20 mouse cellular contexts compared by ENCODE assay signal in the genomic region with DNA sequence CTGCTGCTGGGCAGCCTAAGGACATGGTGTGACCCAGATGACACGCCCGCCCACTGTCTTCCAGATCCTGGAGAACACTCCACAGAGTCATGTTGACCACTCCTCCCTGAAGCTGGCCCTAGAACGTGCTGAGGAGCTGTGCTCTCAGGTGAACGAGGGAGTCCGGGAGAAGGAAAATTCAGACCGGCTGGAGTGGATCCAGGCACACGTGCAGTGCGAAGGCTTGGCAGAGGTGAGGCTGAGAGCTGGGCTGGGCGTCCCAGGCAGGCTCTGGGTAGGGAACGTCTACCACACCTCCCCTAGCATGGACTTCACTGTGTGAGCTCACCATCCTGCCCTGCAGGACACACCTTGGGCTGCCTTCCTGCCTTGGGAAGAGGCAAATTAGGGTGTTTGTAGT. TPM values are rescaled to one million over a fixed set of nuclear protein-coding genes. Genes with fewer than 3 reads are reported as not detected.
DNase-seq lines count a peak whose midpoint lies in the region; ATAC-seq and TF ChIP-seq lines count a peak whose summit lies in the region.
"Had no signal": no experiment of that assay in that cellular context is flagged by ENCODE, and none has a peak within 500 bp of the region (broad histone marks: within the 10 kb centered on the region; RNA-seq: fewer than 3 reads in every experiment).

No protein-coding gene starts in this region.

- H3K27me3 ChIP-seq in heart, embryonic 13.5 days (replicated peaks) = no peaks in the 10 kb centered on the region
- no peaks in the 10 kb centered on the region for H3K27me3 ChIP-seq in lung, postnatal 0 days (replicated peaks; ENCODE audit: insufficient read depth, low read length)
- H3K27me3 ChIP-seq in stomach, embryonic 16.5 days (ENCODE audit: control insufficient read depth, insufficient read depth, low read length) = no peaks in the 10 kb centered on the region
- no peaks in the 10 kb centered on the region for H3K27me3 ChIP-seq in kidney, adult 2 months (replicated peaks; ENCODE audit: control insufficient read depth, insufficient read depth, low read length)
- H3K27me3 ChIP-seq: midbrain, embryonic 15.5 days; Patski had no signal

- no peaks in the 10 kb centered on the region for H3K9me3 ChIP-seq in heart, embryonic 13.5 days
- no peaks in the 10 kb centered on the region for H3K9me3 ChIP-seq in lung, postnatal 0 days (ENCODE audit: low read length)
- H3K9me3 ChIP-seq in stomach, embryonic 16.5 days (replicated peaks; ENCODE audit: control insufficient read depth, low read length) = no peaks in the 10 kb centered on the region
- H3K9me3 ChIP-seq: hindbrain, embryonic 10.5 days; midbrain, embryonic 15.5 days had no signal

- TF ChIP-seq POLR2A in lung, adult 2 months (IDR thresholded peaks at IDR 0.05; ENCODE audit: borderline replicate concordance, extremely low read depth, low read depth, low read length) = no peak
- no peak for TF ChIP-seq POLR2A in kidney, adult 2 months (IDR thresholded peaks at IDR 0.05; ENCODE audit: low read depth, low read length)

- no peak overlapping the region for H3K4me2 ChIP-seq in heart, embryonic 13.5 days
- no peak overlapping the region for H3K4me2 ChIP-seq in lung, postnatal 0 days (replicated peaks; ENCODE audit: low read depth, low read length)
- no peak overlapping the region for H3K4me2 ChIP-seq in stomach, embryonic 16.5 days (ENCODE audit: low read depth, low read length)
- H3K4me2 ChIP-seq: midbrain, embryonic 15.5 days had no signal

- H3K4me1 ChIP-seq in heart, embryonic 13.5 days = peaks cover 3% of the 10 kb centered on the region; the same call in 1 of the 2 replicates
- H3K4me1 ChIP-seq in lung, adult 2 months (ENCODE audit: control insufficient read depth, insufficient read depth, low read length) = no peaks in the 10 kb centered on the region
- H3K4me1 ChIP-seq in lung, postnatal 0 days (ENCODE audit: insufficient read depth, low read depth, low read length) = no peaks in the 10 kb centered on the region; the same call in 1 of the 2 replicates
- no peaks in the 10 kb centered on the region for H3K4me1 ChIP-seq in stomach, embryonic 16.5 days (ENCODE audit: control insufficient read depth, insufficient read depth, low read length)
- H3K4me1 ChIP-seq in kidney, adult 2 months (ENCODE audit: control insufficient read depth, insufficient read depth, low read length) = no peaks in the 10 kb centered on the region
- H3K4me1 ChIP-seq: hindbrain, embryonic 10.5 days; midbrain, embryonic 15.5 days had no signal

- no peak for TF ChIP-seq EP300 in lung, postnatal 0 days (IDR thresholded peaks at IDR 0.05)

- no peak for DNase-seq in heart, adult 8-10 months (ENCODE audit: low spot score)
- peak; percentile 15 for DNase-seq in lung, adult 2 months
- peak; percentile 83 for DNase-seq in lung, postnatal 0 days (ENCODE audit: low spot score)
- DNase-seq in MN1 (ENCODE audit: low spot score) = no peak
- no peak for DNase-seq in kidney, adult 2 months
- DNase-seq: cerebellum, adult 11-12 months; gastrocnemius, postnatal 25 days; kidney, postnatal 4 days; layer of hippocampus, adult 9-11 months; left cerebral cortex, postnatal 4 days had no signal

- TF ChIP-seq CTCF in lung, adult 2 months (IDR thresholded peaks at IDR 0.05; ENCODE audit: insufficient read depth, low read length) = no peak
- no peak for TF ChIP-seq CTCF in lung, postnatal 0 days (IDR thresholded peaks at IDR 0.05)
- TF ChIP-seq CTCF in kidney, adult 2 months (conservative IDR thresholded peaks at IDR 0.05; ENCODE audit: insufficient read depth, insufficient read length, low read depth, low read length) = no peak

- 75% methylated on average over 10 of the region's 10 CpGs for WGBS in heart, embryonic 13.5 days
- WGBS in lung, adult 2 months = 62% methylated on average over 10 of the region's 10 CpGs
- WGBS in lung, postnatal 0 days = 59% methylated on average over 10 of the region's 10 CpGs
- WGBS in stomach, embryonic 16.5 days = 83% methylated on average over 10 of the region's 10 CpGs
- WGBS in kidney, adult 2 months = 85% methylated on average over 10 of the region's 10 CpGs

- peak; percentile 14; the same call in 1 of the 2 replicates for ATAC-seq in heart, embryonic 13.5 days (ENCODE audit: extremely low read depth, insufficient number of reproducible peaks, low FRiP score, low TSS enrichment)
- peak; percentile 95 for ATAC-seq in lung, postnatal 0 days
- 0 out of 2 replicates have a peak, but pooled peaks have one; percentile 25 for ATAC-seq in stomach, embryonic 16.5 days (ENCODE audit: insufficient read depth, low FRiP score)
- ATAC-seq: hindbrain, embryonic 16.5 days; intestine, postnatal 0 days; midbrain, embryonic 15.5 days; Patski had no signal

- peaks cover 65% of the 10 kb centered on the region for H3K36me3 ChIP-seq in heart, embryonic 13.5 days
- H3K36me3 ChIP-seq in lung, postnatal 0 days (ENCODE audit: insufficient read depth, low read length) = peaks cover 16% of the 10 kb centered on the region; the same call in 1 of the 2 replicates
- H3K36me3 ChIP-seq in stomach, embryonic 16.5 days (ENCODE audit: control insufficient read depth, insufficient read depth, low read length) = peaks cover 15% of the 10 kb centered on the region; the same call in 1 of the 2 replicates
- 0 out of 2 replicates have a peak, but pooled peaks cover 1% of the 10 kb centered on the region for H3K36me3 ChIP-seq in kidney, adult 2 months (ENCODE audit: control insufficient read depth, insufficient read depth, low read length)

- H3K27ac ChIP-seq in heart, embryonic 13.5 days (replicated peaks) = no peak overlapping the region
- H3K27ac ChIP-seq in lung, postnatal 0 days (ENCODE audit: low read length) = peak overlapping the region; percentile 45
- H3K27ac ChIP-seq in stomach, embryonic 16.5 days (ENCODE audit: low read length) = no peak overlapping the region
- H3K27ac ChIP-seq in kidney, adult 2 months (ENCODE audit: insufficient read depth, low read depth, low read length) = no peak overlapping the region
- H3K27ac ChIP-seq: hindbrain, embryonic 10.5 days; left cerebral cortex, adult 2 months; midbrain, embryonic 15.5 days had no signal

- H3K4me3 ChIP-seq in heart, embryonic 13.5 days = no peak overlapping the region
- no peak overlapping the region for H3K4me3 ChIP-seq in lung, adult 2 months (replicated peaks; ENCODE audit: extremely low read depth, low read depth, low read length)
- H3K4me3 ChIP-seq in lung, postnatal 0 days (ENCODE audit: low read depth, low read length) = no peak overlapping the region
- H3K4me3 ChIP-seq in stomach, embryonic 16.5 days (replicated peaks; ENCODE audit: low read length) = no peak overlapping the region
- no peak overlapping the region for H3K4me3 ChIP-seq in kidney, adult 2 months (ENCODE audit: insufficient read depth, low read depth, low read length)
- H3K4me3 ChIP-seq: hindbrain, embryonic 10.5 days; left cerebral cortex, adult 2 months; midbrain, embryonic 15.5 days; myocyte had no signal

- no peak overlapping the region for H3K9ac ChIP-seq in heart, embryonic 13.5 days
- H3K9ac ChIP-seq in lung, postnatal 0 days (replicated peaks; ENCODE audit: low read depth) = no peak overlapping the region
- no peak overlapping the region for H3K9ac ChIP-seq in stomach, embryonic 16.5 days (ENCODE audit: low read length)
- H3K9ac ChIP-seq: midbrain, embryonic 15.5 days had no signal

RNA-seq across cellular contexts. Expression of a gene that starts 31.3 kb away (rescaled TPM):
- 0.13 TPM in 1 of 2 replicates, not detected in the other for polyA plus RNA-seq in heart, embryonic 13.5 days (2015; fragmentation: Nextera tagmentation; extraction: Ambion mirVana)
- total RNA-seq in heart, adult 8-10 months (2022) = under 1 TPM; 0.11 to 0.50 (median 0.19) TPM
- not detected in 2 replicates for polyA plus RNA-seq in lung, adult 2 months (2012; rRNA removed)
- 0.06 and 0.08 TPM in 2 replicates for polyA plus RNA-seq in lung, postnatal 0 days (2015; fragmentation: Nextera tagmentation; extraction: Ambion mirVana)
- 0.25 and 0.36 TPM in 2 replicates for polyA plus RNA-seq in stomach, embryonic 16.5 days (2015; fragmentation: Nextera tagmentation; extraction: Ambion mirVana)
- 0.22 and 0.27 TPM in 2 replicates for polyA plus RNA-seq in kidney, adult 2 months (2012; rRNA removed)
- polyA plus RNA-seq: intestine, postnatal 0 days; myocyte; small intestine, adult 2 months had no signal

Comparison
In these comparisons a context has a peak if more than half of its experiments do, and no peak if none do; other contexts are left out.
1. ATAC-seq: peak in every context shown above with its lines; median percentile 95 in lung, postnatal 0 days; 25 in stomach, embryonic 16.5 days; 14 in heart, embryonic 13.5 days.
2. DNase-seq: peak in lung, adult 2 months (single experiment) and lung, postnatal 0 days (single experiment); none in heart, adult 8-10 months (single experiment), MN1 (single experiment) and kidney, adult 2 months (single experiment).